Mouse (Mus musculus) liver, embryonic 15.5 days (tissue): ENCODE measurements around the gene App. TPM values are rescaled to one million over a fixed set of nuclear protein-coding genes. Genes with fewer than 3 reads are reported as not detected.

Experiments
- ATAC-seq: fragments of 200-750 bp; cut with Nextera tagmentation; 2 replicates; pipeline ENCODE4 v1.8.0; 2017; ENCODE audit warnings: moderate number of reproducible peaks, mild to moderate bottlenecking, moderate library complexity; ENCODE audit not compliant: insufficient read depth
- H3K27ac ChIP-seq: fragments of 300-500 bp; sonication (generic); replicated peaks from 2 replicates; pipeline ENCODE4 v1.5.1; 2015; ENCODE audit warnings: mild to moderate bottlenecking, inconsistent platforms
- H3K27me3 ChIP-seq: fragments of 300-500 bp; sonication (generic); 2 replicates; pipeline ENCODE4 v1.6.1; 2015; ENCODE audit warnings: mild to moderate bottlenecking, inconsistent platforms
- H3K36me3 ChIP-seq: fragments of 300-500 bp; sonication (generic); replicated peaks from 2 replicates; pipeline ENCODE4 v1.6.1; 2015; ENCODE audit warnings: moderate library complexity, mild to moderate bottlenecking, inconsistent platforms
- H3K4me1 ChIP-seq: fragments of 300-500 bp; sonication (generic); replicated peaks from 2 replicates; pipeline ENCODE4 v1.6.1; 2015; ENCODE audit warnings: inconsistent platforms
- H3K4me2 ChIP-seq: fragments of 300-500 bp; sonication (generic); 2 replicates; pipeline ENCODE4 v1.6.1; 2015; ENCODE audit warnings: moderate library complexity, mild to moderate bottlenecking, inconsistent platforms
- H3K4me3 ChIP-seq: fragments of 300-500 bp; sonication (generic); replicated peaks from 2 replicates; pipeline ENCODE4 v1.5.1; 2015; ENCODE audit warnings: mild to moderate bottlenecking, inconsistent platforms
- H3K9ac ChIP-seq: fragments of 300-500 bp; sonication (generic); 2 replicates; pipeline ENCODE4 v1.6.1; 2015; ENCODE audit warnings: moderate library complexity, mild to moderate bottlenecking, inconsistent platforms
- H3K9me3 ChIP-seq: fragments of 300-500 bp; sonication (generic); replicated peaks from 2 replicates; pipeline ENCODE4 v1.6.1; 2016; ENCODE audit warnings: inconsistent platforms
- WGBS: fragments of 180-500 bp; shearing (Covaris S2); methylation state at CpG from one replicate; pipeline ENCODE4 v1.1.7; 2015; ENCODE audit warnings: mixed read lengths; ENCODE audit not compliant: insufficient replicate concordance; 5-methylcytosine and 5-hydroxymethylcytosine counted together
- polyA plus RNA-seq: library from polyadenylated mRNA; unstranded; fragments of >200 nt; fragmentation: Nextera tagmentation; extraction: Ambion mirVana; gene quantifications from 2 replicates; pipeline ENCODE4 v1.2.1, GENCODE M21; 2015

App gene
- polyA plus RNA-seq, 1 experiment from 2014 or later, result 17.8 TPM

DNA sequence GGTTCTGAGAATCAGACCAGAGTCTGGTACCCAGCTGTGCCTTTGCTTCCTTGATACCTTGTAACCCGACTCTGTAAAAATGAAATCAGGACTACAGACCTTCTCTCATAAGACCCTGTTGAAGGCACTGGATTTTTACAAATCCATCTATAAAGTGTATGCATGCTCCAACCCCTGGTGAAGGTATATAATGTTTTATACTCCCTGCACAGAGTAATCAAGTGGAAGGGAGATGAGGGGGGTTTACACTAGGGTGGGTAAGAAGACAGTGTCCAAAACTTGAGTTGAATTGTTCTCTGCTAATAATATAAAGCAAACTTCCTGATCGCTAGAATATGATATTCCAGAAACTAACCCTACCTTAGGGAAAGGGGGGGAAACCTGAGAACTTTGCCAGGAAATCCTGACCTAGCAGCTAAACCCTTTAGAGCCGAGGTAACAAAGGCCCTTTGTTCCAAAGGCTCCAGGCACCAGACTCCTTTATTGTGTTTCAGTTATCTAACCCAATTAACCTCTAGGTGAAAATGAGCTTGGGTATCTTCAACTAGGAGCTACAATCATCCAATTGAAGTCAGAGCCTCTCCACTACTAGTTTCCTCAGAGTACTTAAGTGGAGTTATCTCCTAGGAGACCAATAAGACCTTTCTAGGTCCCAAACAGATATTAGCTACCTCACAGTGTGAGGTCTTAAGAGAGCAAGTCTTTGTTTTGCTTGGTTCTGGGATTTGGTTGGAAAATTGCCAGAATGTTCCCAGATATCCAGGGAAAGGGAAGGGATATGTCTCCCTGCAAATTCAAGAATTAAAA is 132.2 kb downstream of the App start:
- Histone ChIP-seq H3K9me3 (no peaks in the 10 kb centered on the region), H3K9ac (no peak overlapping the region), H3K36me3 (no peaks in the 10 kb centered on the region), H3K4me1 (no peaks in the 10 kb centered on the region), H3K27me3 (no peaks in the 10 kb centered on the region), H3K27ac (no peak overlapping the region), H3K4me3 (no peak overlapping the region), H3K4me2 (no peak overlapping the region)
- WGBS, result 54% methylated on average over 3 of the region's 3 CpGs
- ATAC-seq, result no peak

DNA sequence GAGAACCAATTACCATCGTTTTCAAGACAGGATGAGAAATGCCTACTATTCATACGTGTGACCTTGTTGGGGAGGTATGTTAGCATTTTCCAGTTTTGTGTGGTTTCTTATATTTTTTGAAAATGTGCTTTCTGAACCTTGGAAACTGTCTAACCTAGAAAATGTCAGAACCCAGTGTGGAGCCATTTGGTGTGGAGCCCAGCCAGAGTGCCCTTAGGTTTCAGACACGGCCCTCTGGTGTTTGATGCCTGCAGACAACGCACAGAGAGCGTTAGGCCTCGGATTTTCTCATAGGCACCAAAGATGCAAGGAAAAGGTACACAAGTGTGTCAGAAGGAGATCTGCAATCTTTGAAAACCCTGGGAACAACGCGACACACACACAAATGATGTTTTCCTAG is 134.8 kb downstream of the App start:
- H3K9ac ChIP-seq, result no peak overlapping the region
- no peaks in the 10 kb centered on the region for H3K9me3 ChIP-seq
- H3K27me3 ChIP-seq, result no peaks in the 10 kb centered on the region
- no peak overlapping the region for H3K4me3 ChIP-seq
- no peak overlapping the region for H3K4me2 ChIP-seq
- ATAC-seq, result no peak
- no peaks in the 10 kb centered on the region for H3K4me1 ChIP-seq
- H3K36me3 ChIP-seq, result no peaks in the 10 kb centered on the region
- no peak overlapping the region for H3K27ac ChIP-seq
- WGBS, result 82% methylated on average over 8 of the region's 8 CpGs

- Histone ChIP-seq H3K27me3 (no peaks in the 10 kb centered on the region), H3K36me3 (no peaks in the 10 kb centered on the region), H3K9ac (no peak overlapping the region), H3K4me3 (no peak overlapping the region), H3K4me2 (no peak overlapping the region), H3K27ac (no peak overlapping the region), H3K4me1 (no peaks in the 10 kb centered on the region), H3K9me3 (no peaks in the 10 kb centered on the region)
- ATAC-seq, result no peak
- 75% methylated on average over 10 of the region's 10 CpGs for WGBS
Measured at GRCm38 (mm10) chr16:85037969-85038644, 135.5 kb downstream of the App start.

GRCm38 (mm10) chr16:85035815-85036214 is 137.8 kb downstream of the App start:
- ATAC-seq, result no peak
- Histone ChIP-seq H3K27ac (no peak overlapping the region), H3K4me3 (no peak overlapping the region), H3K4me2 (no peak overlapping the region), H3K27me3 (no peaks in the 10 kb centered on the region), H3K4me1 (no peaks in the 10 kb centered on the region), H3K9ac (no peak overlapping the region), H3K9me3 (no peaks in the 10 kb centered on the region), H3K36me3 (no peaks in the 10 kb centered on the region)
- WGBS, result 60% methylated on average over 5 of the region's 5 CpGs

GRCm38 (mm10) chr16:85033747-85034146 is 139.8 kb downstream of the App start:
- no peak for ATAC-seq
- no peaks in the 10 kb centered on the region for H3K9me3 ChIP-seq
- H3K27me3 ChIP-seq, result no peaks in the 10 kb centered on the region
- WGBS, result 52% methylated on average over 5 of the region's 5 CpGs
- no peak overlapping the region for H3K9ac ChIP-seq
- H3K4me1 ChIP-seq, result no peaks in the 10 kb centered on the region
- no peaks in the 10 kb centered on the region for H3K36me3 ChIP-seq
- no peak overlapping the region for H3K4me2 ChIP-seq
- H3K4me3 ChIP-seq, result no peak overlapping the region
- H3K27ac ChIP-seq, result no peak overlapping the region

- ATAC-seq, result no peak
- no peaks in the 10 kb centered on the region for H3K4me1 ChIP-seq
- no peaks in the 10 kb centered on the region for H3K27me3 ChIP-seq
- no peak overlapping the region for H3K27ac ChIP-seq
- H3K4me2 ChIP-seq, result no peak overlapping the region
- H3K9me3 ChIP-seq, result no peaks in the 10 kb centered on the region
- no peaks in the 10 kb centered on the region for H3K36me3 ChIP-seq
- H3K4me3 ChIP-seq, result no peak overlapping the region
- no peak overlapping the region for H3K9ac ChIP-seq
- 79% methylated on average over 12 of the region's 12 CpGs for WGBS
Measured at GRCm38 (mm10) chr16:85030810-85031209, 142.8 kb downstream of the App start.

- Histone ChIP-seq H3K4me1 (no peaks in the 10 kb centered on the region), H3K9me3 (no peaks in the 10 kb centered on the region), H3K9ac (no peak overlapping the region), H3K27ac (no peak overlapping the region), H3K36me3 (no peaks in the 10 kb centered on the region; the same call in 1 of the 2 replicates), H3K4me3 (no peak overlapping the region), H3K4me2 (no peak overlapping the region), H3K27me3 (no peaks in the 10 kb centered on the region)
- WGBS, result 70% methylated on average over 4 of the region's 4 CpGs
- ATAC-seq, result no peak
Measured at GRCm38 (mm10) chr16:85028396-85028795, 145.2 kb downstream of the App start.

DNA sequence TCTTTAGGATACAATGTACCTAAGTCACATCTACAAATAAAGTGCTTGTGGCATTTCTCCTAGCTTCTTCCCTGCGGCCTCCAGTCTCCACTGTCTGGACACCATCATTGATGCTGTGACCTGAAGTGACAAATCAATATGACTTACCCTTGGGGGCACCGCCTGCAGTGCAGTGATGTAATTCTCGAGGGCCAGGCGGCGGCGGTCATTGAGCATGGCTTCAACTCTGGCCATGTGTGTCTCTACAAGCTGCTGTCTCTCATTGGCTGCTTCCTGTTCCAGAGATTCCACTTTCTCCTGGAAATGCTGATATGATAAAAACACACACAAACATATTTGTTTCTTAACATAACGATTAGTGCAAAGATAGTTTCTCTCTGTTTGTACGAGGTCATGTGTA is 148.9 kb downstream of the App start:
- Histone ChIP-seq H3K36me3 (no peaks in the 10 kb centered on the region; the same call in 1 of the 2 replicates), H3K4me2 (no peak overlapping the region), H3K9me3 (no peaks in the 10 kb centered on the region), H3K27me3 (no peaks in the 10 kb centered on the region), H3K4me1 (no peaks in the 10 kb centered on the region), H3K9ac (no peak overlapping the region), H3K4me3 (no peak overlapping the region), H3K27ac (no peak overlapping the region)
- no peak for ATAC-seq
- WGBS, result 81% methylated on average over 8 of the region's 8 CpGs

DNA sequence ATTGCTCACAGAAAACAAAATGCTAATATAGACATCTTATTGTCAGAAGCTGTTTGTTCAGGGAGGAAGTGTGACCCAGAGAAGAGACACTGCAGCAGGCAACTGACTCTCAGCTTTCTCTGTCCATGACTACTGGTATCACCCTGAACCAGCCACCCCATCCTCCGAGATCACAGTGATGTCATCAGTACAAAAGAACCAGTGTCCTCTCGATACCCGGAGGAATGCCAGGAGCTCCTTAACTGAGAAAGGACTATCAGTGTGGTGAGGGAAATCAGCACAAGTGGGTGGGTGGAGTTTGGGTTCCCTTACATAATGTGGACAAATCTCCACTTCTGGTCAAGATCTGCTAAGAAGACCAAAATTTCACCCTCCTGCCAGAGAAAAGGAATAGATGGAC is 150.5 kb downstream of the App start:
- Histone ChIP-seq H3K9ac (no peak overlapping the region), H3K4me3 (no peak overlapping the region), H3K9me3 (no peaks in the 10 kb centered on the region), H3K4me2 (no peak overlapping the region), H3K4me1 (no peaks in the 10 kb centered on the region), H3K27ac (no peak overlapping the region), H3K36me3 (no peaks in the 10 kb centered on the region; the same call in 1 of the 2 replicates), H3K27me3 (no peaks in the 10 kb centered on the region)
- 70% methylated on average over 3 of the region's 3 CpGs for WGBS
- ATAC-seq, result no peak

- H3K9me3 ChIP-seq, result no peaks in the 10 kb centered on the region
- no peaks in the 10 kb centered on the region for H3K4me1 ChIP-seq
- no peak overlapping the region for H3K27ac ChIP-seq
- no peaks in the 10 kb centered on the region; the same call in 1 of the 2 replicates for H3K36me3 ChIP-seq
- no peak overlapping the region for H3K4me3 ChIP-seq
- no peaks in the 10 kb centered on the region for H3K27me3 ChIP-seq
- no peak overlapping the region for H3K4me2 ChIP-seq
- WGBS, result 68% methylated on average over 9 of the region's 9 CpGs
- no peak for ATAC-seq
- H3K9ac ChIP-seq, result no peak overlapping the region
Measured at GRCm38 (mm10) chr16:85020696-85021323, 152.8 kb downstream of the App start.

DNA sequence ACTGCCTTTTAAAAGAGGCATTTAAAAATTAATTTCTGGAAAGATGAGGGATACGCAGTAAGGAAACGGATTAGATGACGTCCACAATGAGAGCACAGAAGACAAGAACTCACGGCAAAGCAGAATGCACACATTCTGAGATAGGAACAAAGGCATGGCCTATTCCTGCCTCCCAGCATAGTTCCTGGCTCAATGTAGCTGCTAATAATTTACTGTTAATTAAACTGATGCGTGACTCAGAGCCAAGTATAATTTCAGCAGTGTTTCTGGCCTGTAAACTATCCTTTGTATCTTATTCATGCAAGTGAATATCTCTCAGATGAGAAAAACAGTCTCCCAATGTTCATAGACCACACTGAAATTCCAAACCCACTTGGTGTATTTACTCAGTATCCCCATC is 154.3 kb downstream of the App start:
- no peaks in the 10 kb centered on the region for H3K9me3 ChIP-seq
- H3K4me2 ChIP-seq, result no peak overlapping the region
- WGBS, result 69% methylated on average over 5 of the region's 5 CpGs
- H3K4me3 ChIP-seq, result no peak overlapping the region
- H3K4me1 ChIP-seq, result no peaks in the 10 kb centered on the region
- no peak overlapping the region for H3K9ac ChIP-seq
- no peak overlapping the region for H3K27ac ChIP-seq
- H3K36me3 ChIP-seq, result no peaks in the 10 kb centered on the region
- no peak for ATAC-seq
- H3K27me3 ChIP-seq, result no peaks in the 10 kb centered on the region
